Mouse (Mus musculus) kidney, adult 2 months (tissue): ENCODE measurements around the gene Tmf1. TPM values are rescaled to one million over a fixed set of nuclear protein-coding genes. Genes with fewer than 3 reads are reported as not detected.
A peak's percentile ranks its signal among the peaks of the same experiment; 100 is the strongest.

Experiments used
- DNase-seq: peaks from one replicate; pipeline ENCODE4 v3.0.0; 2021
- H3K27ac ChIP-seq: fragments of 200-500 bp; 2 replicates; pipeline ENCODE4 v1.5.1; 2012; ENCODE audit warnings: low read depth, low read length, control low read depth, inconsistent platforms; ENCODE audit not compliant: insufficient read depth
- H3K27me3 ChIP-seq: fragments of 200-500 bp; replicated peaks from 2 replicates; pipeline ENCODE4 v1.6.1; 2012; ENCODE audit warnings: mild to moderate bottlenecking, moderate library complexity, low read length, inconsistent platforms; ENCODE audit not compliant: control insufficient read depth, insufficient read depth
- H3K36me3 ChIP-seq: fragments of 200-500 bp; 2 replicates; pipeline ENCODE4 v1.6.1; 2012; ENCODE audit warnings: mild to moderate bottlenecking, moderate library complexity, low read length, inconsistent platforms; ENCODE audit not compliant: control insufficient read depth, insufficient read depth
- H3K4me1 ChIP-seq: fragments of 200-500 bp; 2 replicates; pipeline ENCODE4 v1.6.1; 2011; ENCODE audit warnings: low read length; ENCODE audit not compliant: control insufficient read depth, insufficient read depth
- H3K4me3 ChIP-seq: fragments of 200-500 bp; 2 replicates; pipeline ENCODE4 v1.5.1; 2011; ENCODE audit warnings: mild to moderate bottlenecking, low read depth, low read length, control low read depth; ENCODE audit not compliant: insufficient read depth
- CTCF ChIP-seq: fragments of 200-500 bp; conservative IDR thresholded peaks from 2 replicates; pipeline ENCODE4 v1.5.1; 2011; ENCODE audit warnings: low read depth, mild to moderate bottlenecking, control low read depth, low read length, moderate library complexity, mixed read lengths; ENCODE audit not compliant: insufficient read depth, insufficient read length
- POLR2A ChIP-seq: fragments of 200-500 bp; IDR thresholded peaks from one replicate; pipeline ENCODE4 v1.6.1; 2011; ENCODE audit warnings: low read depth, low read length, control low read depth
- WGBS: fragments of 180-500 bp; shearing (Covaris S2); methylation state at CpG from one replicate; pipeline ENCODE4 v1.1.7; 2018; 5-methylcytosine and 5-hydroxymethylcytosine counted together
- polyA plus RNA-seq: library from polyadenylated mRNA; depleted of rRNA; stranded (reverse); fragments of >200 nt; gene quantifications from 2 replicates; pipeline ENCODE4 v1.2.3, GENCODE M21; 2012

The Tmf1 gene
- polyA plus RNA-seq, 1 experiment: 4.1 TPM

GRCm38 (mm10) chr6:97148383-97149251, 30.3 kb downstream of the Tmf1 start, which contains the start of gene Eogt:
Gene Eogt (minus strand): TSS chr6:97149182.
- TF ChIP-seq CTCF (no peak), POLR2A (no peak)
- Histone ChIP-seq H3K4me3 (peak within 1 kb of the TSS; percentile 70), H3K36me3 (no peaks in the 10 kb centered on the region; the same call in none of the 2 replicates), H3K27me3 (no peaks in the 10 kb centered on the region), H3K4me1 (peaks cover 7% of the 10 kb centered on the region; the same call in 1 of the 2 replicates), H3K27ac (peak within 1 kb of the TSS; percentile 71)
- under 1% methylated on average over 56 of the region's 56 CpGs for WGBS
- peak; percentile 94 for DNase-seq

DNA sequence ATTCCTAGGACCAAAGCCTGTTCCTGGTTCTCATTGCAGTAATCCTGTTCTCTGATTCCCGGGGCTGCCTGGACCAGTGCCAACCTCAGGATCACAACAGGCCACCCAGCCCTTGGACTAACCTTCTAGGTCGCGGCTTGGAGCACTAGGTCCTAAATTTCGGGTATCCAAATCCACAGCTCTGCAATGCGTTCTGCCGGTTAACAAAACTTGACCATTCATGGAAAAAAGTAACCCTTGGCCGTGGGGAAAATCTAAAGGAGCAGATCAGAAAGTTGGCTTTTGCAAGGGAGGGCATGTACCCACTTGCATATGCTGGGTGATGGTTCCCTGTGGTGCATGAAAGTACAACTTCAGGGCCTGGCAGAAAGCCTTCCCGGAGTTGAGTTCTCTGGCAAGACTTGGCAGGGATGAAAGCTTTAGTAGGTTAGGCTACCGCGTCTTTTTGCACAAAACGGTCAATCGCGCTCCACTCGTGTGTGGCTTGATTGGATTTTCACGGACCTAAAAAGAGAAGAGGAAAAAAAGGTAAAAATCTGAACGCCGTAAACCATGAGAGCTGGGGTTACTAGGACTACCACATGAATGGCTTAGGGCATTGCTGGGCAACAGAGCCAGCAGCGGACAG, 31.1 kb downstream of the Tmf1 start:
- no peaks in the 10 kb centered on the region; the same call in none of the 2 replicates for H3K36me3 ChIP-seq
- peak overlapping the region; percentile 71 for H3K27ac ChIP-seq
- 6% methylated on average over 18 of the region's 18 CpGs for WGBS
- peaks cover 7% of the 10 kb centered on the region; the same call in 1 of the 2 replicates for H3K4me1 ChIP-seq
- no peak for TF ChIP-seq POLR2A
- no peak for TF ChIP-seq CTCF
- DNase-seq: peak; percentile 77
- H3K27me3 ChIP-seq: no peaks in the 10 kb centered on the region
- peak overlapping the region; percentile 70 for H3K4me3 ChIP-seq

GRCm38 (mm10) chr6:97145156-97145555, 33.8 kb downstream of the Tmf1 start:
- Histone ChIP-seq H3K4me3 (no peak overlapping the region), H3K4me1 (peaks cover 7% of the 10 kb centered on the region; the same call in 1 of the 2 replicates), H3K27ac (0 out of 2 replicates have a peak overlapping the region, but pooled peaks have one; percentile 41), H3K36me3 (no peaks in the 10 kb centered on the region; the same call in none of the 2 replicates), H3K27me3 (no peaks in the 10 kb centered on the region)
- WGBS: 77% methylated on average over 7 of the region's 7 CpGs
- TF ChIP-seq CTCF (no peak), POLR2A (no peak)
- no peak for DNase-seq

GRCm38 (mm10) chr6:97144359-97144758, 34.6 kb downstream of the Tmf1 start:
- no peak for TF ChIP-seq CTCF
- Histone ChIP-seq H3K27me3 (no peaks in the 10 kb centered on the region), H3K4me3 (no peak overlapping the region), H3K4me1 (peaks cover 7% of the 10 kb centered on the region; the same call in 1 of the 2 replicates), H3K36me3 (peaks cover 3% of the 10 kb centered on the region), H3K27ac (peak overlapping the region; percentile 41; the same call in 1 of the 2 replicates)
- 41% methylated on average over 7 of the region's 7 CpGs for WGBS
- DNase-seq: peak; percentile 91

DNA sequence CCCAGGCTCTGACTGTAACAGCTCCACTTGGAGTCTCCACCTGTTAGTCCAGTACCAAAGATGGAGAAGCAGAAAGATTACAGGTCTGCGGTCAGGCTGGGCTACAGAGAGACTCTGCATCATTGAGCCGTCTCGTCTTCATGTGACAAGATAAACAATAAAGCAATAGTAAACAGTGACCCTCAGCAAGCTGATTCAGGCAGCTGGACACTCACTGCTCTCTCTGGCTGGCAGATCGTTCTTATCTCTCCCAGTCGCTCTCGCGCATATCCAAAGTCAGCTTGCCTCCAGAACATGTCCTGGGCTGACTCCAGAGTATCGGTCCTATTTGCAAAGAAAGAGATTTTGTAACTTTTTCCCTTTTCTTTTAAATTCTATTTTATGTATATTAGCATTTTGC, 36.3 kb downstream of the Tmf1 start:
- peaks cover 3% of the 10 kb centered on the region for H3K36me3 ChIP-seq
- H3K4me1 ChIP-seq: peaks cover 3% of the 10 kb centered on the region; the same call in 1 of the 2 replicates
- 76% methylated on average over 8 of the region's 8 CpGs for WGBS
- TF ChIP-seq CTCF (no peak), POLR2A (no peak)
- DNase-seq: no peak
- H3K27ac ChIP-seq: no peak overlapping the region
- no peak overlapping the region for H3K4me3 ChIP-seq
- no peaks in the 10 kb centered on the region for H3K27me3 ChIP-seq

DNA sequence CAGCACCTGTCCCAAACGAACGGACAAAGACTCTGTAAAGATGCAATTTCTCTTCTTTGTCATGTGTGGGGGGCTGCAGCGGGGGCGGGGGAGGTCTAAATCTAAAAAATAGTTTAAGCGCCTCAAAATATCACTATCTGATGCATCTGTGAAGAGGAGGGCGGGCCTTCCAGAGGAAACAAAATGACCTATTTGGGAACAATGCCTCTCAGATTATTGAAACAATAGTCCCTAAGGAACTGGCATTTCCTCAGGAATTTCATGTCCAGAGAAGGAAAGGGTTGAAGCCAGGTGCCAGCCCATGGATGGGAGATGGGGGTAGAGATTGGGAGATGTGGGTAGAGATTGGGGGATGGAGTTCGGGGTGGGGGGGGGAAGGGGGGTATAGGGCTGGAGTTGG, 37.1 kb downstream of the Tmf1 start:
- Histone ChIP-seq H3K4me1 (no peaks in the 10 kb centered on the region), H3K36me3 (peaks cover 3% of the 10 kb centered on the region), H3K27me3 (no peaks in the 10 kb centered on the region), H3K27ac (peak overlapping the region; percentile 28; the same call in 1 of the 2 replicates), H3K4me3 (no peak overlapping the region)
- peak; percentile 45 for DNase-seq
- TF ChIP-seq CTCF (no peak), POLR2A (no peak)
- WGBS: 73% methylated on average over 7 of the region's 7 CpGs

- DNase-seq: no peak
Observed at GRCm38 (mm10) chr6:97132707-97133303, 46.1 kb downstream of the Tmf1 start.

More at GRCm38 (mm10) chr6:97132707-97133303, 46.1 kb downstream of the Tmf1 start:
- H3K27ac ChIP-seq: no peak overlapping the region
- H3K27me3 ChIP-seq: no peaks in the 10 kb centered on the region
- H3K4me3 ChIP-seq: no peak overlapping the region
- no peaks in the 10 kb centered on the region for H3K4me1 ChIP-seq
- 68% methylated on average over 5 of the region's 5 CpGs for WGBS
- no peak for TF ChIP-seq POLR2A
- peaks cover 9% of the 10 kb centered on the region for H3K36me3 ChIP-seq
